Mouse (Mus musculus): ENCODE data around the gene Ybx2.
"Not testable (repeated sequence)": the region's sequence is repeated elsewhere in the genome, so short reads cannot be mapped to it uniquely, and the experiment has no call there.

Ybx2 gene

GRCm38 (mm10) chr11:69914917-69915430 lies 20.6 kb upstream of the Ybx2 start:
- DNase-seq (ENCODE audit: low spot score) = no peak

- DNase-seq (ENCODE audit: low spot score) = no peak
These were observed 19.6 kb upstream of the Ybx2 start for GRCm38 (mm10) chr11:69915667-69916627.

DNA sequence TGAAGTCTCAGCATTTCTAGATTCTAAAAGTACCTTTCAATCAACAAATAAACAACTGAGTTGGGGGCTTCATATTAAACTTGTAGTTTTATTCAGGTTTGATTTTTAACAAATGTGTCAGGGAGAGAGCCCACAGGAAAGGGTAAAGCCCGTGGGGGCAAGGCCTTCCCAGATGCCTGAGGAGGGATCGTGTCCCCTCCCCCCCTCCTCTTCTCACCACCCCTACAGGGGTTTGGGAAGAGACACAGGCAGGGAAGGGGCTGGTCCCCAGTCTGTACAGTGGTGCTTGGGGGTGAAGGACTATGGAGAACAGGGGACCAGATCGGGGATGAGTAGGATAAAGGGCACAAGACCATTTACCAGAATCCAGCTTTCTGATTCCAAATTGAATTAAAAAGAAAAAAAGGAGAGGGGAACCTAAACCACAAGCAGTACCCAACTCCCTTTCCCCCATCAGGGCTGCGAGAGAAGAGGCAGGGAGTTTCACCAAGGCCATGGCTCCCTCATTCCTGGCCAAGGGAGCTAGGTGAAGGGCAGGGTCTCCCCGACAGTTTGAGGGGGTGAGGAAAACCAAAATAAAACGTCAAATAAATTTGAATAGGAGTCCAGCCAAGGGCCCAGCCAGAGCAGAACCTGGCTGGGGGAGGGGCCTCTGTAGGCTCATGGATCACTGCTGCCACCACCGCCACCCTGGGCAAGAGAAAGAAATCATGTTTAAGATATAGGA lies 18.8 kb upstream of the Ybx2 start:
- DNase-seq (ENCODE audit: low spot score) = not testable (repeated sequence)

- no peak for DNase-seq (ENCODE audit: low spot score)
These were observed 18.1 kb upstream of the Ybx2 start for GRCm38 (mm10) chr11:69917379-69917948.

GRCm38 (mm10) chr11:69918118-69918517 lies 17.5 kb upstream of the Ybx2 start:
- DNase-seq (ENCODE audit: low spot score) = no peak

GRCm38 (mm10) chr11:69919053-69919452 lies 16.5 kb upstream of the Ybx2 start:
- DNase-seq (ENCODE audit: low spot score) = no peak

DNA sequence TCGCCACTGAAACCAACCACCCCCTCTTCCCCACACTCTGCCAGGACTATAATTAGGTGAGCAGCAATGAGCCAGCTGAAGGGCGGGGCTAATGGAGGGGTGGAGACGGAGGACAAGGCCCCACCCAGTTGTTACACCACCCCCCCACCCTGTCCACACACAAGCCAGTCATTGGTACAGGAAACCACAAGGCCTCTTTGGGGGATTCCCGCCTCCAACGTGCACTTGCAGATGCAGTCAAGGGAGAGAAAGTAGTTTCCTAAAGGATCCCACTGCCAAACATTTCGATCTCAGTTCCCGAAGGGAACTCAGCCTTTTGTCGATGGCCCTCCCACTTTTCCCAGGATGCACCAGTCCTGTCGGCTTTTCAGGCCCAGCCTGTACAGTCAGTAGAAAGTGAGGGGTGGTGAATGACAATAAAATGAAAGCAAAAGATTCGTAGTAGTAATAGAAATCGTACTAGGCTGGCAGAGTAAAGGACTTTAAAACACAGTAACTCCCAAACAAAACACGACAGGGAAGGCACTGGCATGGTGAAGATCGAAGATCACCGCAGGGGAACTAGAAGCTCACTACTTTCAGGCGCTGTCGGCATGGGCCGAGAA lies 15.8 kb upstream of the Ybx2 start:
- DNase-seq (ENCODE audit: low spot score) = peak; percentile 84

GRCm38 (mm10) chr11:69920266-69921031 lies 15.1 kb upstream of the Ybx2 start:
- DNase-seq (ENCODE audit: low spot score) = peak; percentile 46

- DNase-seq (ENCODE audit: low spot score) = peak; percentile 99
These were observed 14.2 kb upstream of the Ybx2 start, which contains the start of gene Eif5a for GRCm38 (mm10) chr11:69921114-69922011. Eif5a (minus strand) TSS chr11:69921958.

- no peak for DNase-seq (ENCODE audit: low spot score)
These were observed 13.4 kb upstream of the Ybx2 start for GRCm38 (mm10) chr11:69922012-69922756.

GRCm38 (mm10) chr11:69922796-69923195 lies 12.8 kb upstream of the Ybx2 start:
- no peak for DNase-seq (ENCODE audit: low spot score)

DNA sequence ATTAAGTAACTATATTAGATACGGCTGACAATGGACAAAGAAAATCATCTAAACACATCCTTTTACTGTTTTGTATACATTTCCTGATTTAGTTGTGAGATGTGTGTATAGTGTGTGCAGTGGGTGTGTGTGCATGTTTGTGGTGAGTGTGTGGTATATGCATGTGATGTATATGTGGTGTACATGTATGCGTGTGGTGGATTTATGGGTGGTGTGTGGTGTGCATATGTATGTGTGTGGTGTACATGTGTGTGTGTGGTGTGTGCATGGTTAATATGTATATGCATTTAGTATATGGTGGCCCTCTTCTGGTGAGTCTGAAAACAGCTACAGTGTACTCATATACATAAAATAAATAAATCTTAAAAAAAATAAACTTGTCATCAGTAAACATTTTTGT lies 8.1 kb upstream of the Ybx2 start:
- no peak for DNase-seq (ENCODE audit: low spot score)

DNA sequence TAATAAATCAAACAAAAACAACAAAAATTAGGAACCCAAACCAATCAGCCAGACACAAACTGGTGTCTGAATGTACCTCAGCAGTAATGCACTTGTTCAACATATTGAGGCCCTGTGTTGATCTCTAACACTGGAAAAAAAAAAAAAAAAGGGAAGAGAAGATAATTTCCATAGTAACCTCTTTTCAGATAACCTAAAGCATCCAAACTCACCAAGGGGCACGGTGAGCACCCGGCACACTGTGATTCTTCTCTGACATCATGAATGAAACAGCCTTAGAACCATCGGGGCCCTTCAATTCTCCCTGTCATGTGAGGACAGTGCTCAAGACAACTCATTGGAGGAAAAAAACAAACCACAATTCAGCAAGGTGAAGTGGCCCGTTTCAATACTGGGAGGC lies 5.9 kb upstream of the Ybx2 start:
- no peak for DNase-seq (ENCODE audit: low spot score)

GRCm38 (mm10) chr11:69930176-69930575 lies 5.4 kb upstream of the Ybx2 start:
- not testable (repeated sequence) for DNase-seq (ENCODE audit: low spot score)

DNA sequence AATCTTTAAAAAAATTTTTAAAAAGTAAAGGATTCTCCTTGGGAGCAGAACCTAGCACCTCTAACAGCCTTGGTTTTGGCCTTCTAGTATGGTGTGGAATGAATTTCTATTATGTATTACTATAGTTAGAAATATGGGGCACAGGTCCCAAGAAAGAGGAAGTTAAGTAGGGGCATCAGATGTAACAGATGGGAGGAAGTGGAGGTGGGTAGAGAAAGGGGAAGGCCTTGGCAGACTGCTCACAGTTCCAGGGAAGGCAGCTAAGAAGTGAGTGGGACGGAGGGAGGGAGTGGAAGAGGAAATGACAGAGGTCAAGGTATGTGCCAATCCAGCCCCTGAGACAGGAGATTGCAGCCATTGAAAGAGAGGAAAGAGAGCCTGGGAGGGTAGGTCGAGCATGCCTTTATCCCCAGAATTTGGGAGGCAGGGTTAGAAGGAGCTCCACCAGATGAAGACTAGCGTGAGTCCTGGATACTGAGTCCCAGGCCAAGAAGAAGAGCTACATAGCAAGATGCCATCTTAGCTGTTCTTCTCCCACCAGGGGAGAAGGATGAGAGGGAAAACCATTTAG lies 4.5 kb upstream of the Ybx2 start:
- DNase-seq (ENCODE audit: low spot score) = no peak

DNA sequence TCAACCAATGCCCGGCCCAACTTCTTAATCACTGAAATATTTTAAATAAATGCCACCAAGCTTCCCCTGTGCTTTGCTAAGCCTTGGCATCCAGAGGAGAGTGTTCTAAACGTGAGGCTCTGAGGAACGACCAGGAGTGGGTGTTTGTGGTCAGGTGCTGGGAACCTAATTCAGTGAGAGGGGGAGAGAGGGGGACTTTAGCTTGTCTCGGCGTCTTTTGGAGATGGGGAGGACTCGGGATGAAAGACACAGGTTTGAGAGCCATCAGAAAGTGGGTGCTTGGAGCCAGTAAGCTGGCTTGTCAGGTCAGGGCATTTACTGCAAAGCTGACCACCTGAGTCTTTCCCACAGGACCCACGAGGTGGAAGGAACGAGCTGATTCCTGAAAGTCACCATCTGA lies 3.8 kb upstream of the Ybx2 start:
- DNase-seq (ENCODE audit: low spot score) = no peak

DNA sequence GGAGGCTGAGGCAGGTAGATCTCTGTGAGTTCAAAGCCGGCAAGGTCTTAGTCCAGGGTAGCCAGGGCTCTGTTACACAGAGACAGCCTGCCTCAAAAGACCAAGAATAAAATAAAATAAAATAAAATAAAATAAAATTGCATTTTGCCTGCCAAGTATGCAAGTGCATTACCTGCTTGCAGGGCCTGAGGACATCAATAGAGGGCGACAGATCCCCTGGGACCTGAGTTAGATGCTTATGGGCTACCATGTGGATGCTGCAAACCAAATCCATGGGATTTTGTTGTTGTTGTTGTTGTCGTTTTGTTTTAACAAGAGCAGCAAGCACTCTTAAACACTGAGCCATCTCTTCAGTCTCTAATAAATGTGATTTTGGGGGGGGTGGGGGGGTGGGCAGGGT lies 3.3 kb upstream of the Ybx2 start:
- DNase-seq (ENCODE audit: low spot score) = no peak

DNA sequence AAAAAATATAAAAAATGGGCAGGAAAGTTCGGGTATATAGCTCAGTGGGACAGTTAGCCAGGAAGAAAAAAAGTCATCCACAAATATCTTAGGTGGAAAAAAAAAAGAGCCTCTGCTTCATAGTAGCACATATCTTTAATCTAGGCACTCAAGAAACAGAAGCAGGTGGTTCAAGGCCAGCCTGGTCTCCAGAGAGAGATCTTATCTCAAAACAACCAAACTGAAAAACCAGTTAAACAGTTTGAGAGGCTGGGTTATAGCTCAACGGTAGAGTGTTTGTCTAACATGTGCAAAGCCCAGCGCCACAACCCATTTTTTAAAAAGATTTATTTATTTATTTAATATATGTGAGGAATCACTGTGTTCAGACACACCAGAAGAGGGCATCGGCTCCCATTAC lies 2.5 kb upstream of the Ybx2 start:
- DNase-seq (ENCODE audit: low spot score) = no peak

- DNase-seq (ENCODE audit: low spot score) = peak; percentile 91
These were observed 1.4 kb upstream of the Ybx2 start for GRCm38 (mm10) chr11:69934169-69934568.
